Mouse (Mus musculus) stomach, embryonic 16.5 days (tissue): Measurements from ENCODE around the gene Frs2. TPM values are rescaled to one million over a fixed set of nuclear protein-coding genes. Genes with fewer than 3 reads are reported as not detected.

Source experiments
- ATAC-seq: fragments of 200-750 bp; cut with Nextera tagmentation; 2 replicates; pipeline ENCODE4 v1.8.0; 2017; ENCODE audit warnings: moderate number of reproducible peaks, moderate TSS enrichment; ENCODE audit not compliant: insufficient read depth, low FRiP score
- H3K27ac ChIP-seq: fragments of 300-500 bp; sonication (generic); 2 replicates; pipeline ENCODE4 v1.5.1; 2014; ENCODE audit warnings: low read length
- H3K27me3 ChIP-seq: fragments of 300-500 bp; sonication (generic); 2 replicates; pipeline ENCODE4 v1.6.1; 2014; ENCODE audit warnings: low read length, control low read depth, mixed read lengths; ENCODE audit not compliant: control insufficient read depth, insufficient read depth
- H3K36me3 ChIP-seq: fragments of 300-500 bp; sonication (generic); 2 replicates; pipeline ENCODE4 v1.6.1; 2014; ENCODE audit warnings: low read length; ENCODE audit not compliant: control insufficient read depth, insufficient read depth
- H3K4me1 ChIP-seq: fragments of 300-500 bp; sonication (generic); 2 replicates; pipeline ENCODE4 v1.6.1; 2014; ENCODE audit warnings: low read length, control low read depth, mixed read lengths; ENCODE audit not compliant: control insufficient read depth, insufficient read depth
- H3K4me2 ChIP-seq: fragments of 300-500 bp; sonication (generic); 2 replicates; pipeline ENCODE4 v1.6.1; 2014; ENCODE audit warnings: low read depth, low read length, mixed read lengths
- H3K4me3 ChIP-seq: fragments of 300-500 bp; sonication (generic); replicated peaks from 2 replicates; pipeline ENCODE4 v1.5.1; 2014; ENCODE audit warnings: mild to moderate bottlenecking, low read length
- H3K9ac ChIP-seq: fragments of 300-500 bp; sonication (generic); 2 replicates; pipeline ENCODE4 v1.6.1; 2014; ENCODE audit warnings: low read length
- H3K9me3 ChIP-seq: fragments of 300-500 bp; sonication (generic); replicated peaks from 2 replicates; pipeline ENCODE4 v1.6.1; 2016; ENCODE audit warnings: low read length, control low read depth; ENCODE audit not compliant: control insufficient read depth
- WGBS: fragments of 180-500 bp; shearing (Covaris S2); extraction: QIAGEN DNeasy Blood & Tissue Kit; methylation state at CpG from one replicate; pipeline ENCODE4 v1.1.7; 2014; 5-methylcytosine and 5-hydroxymethylcytosine counted together
- polyA plus RNA-seq: library from polyadenylated mRNA; unstranded; fragments of >200 nt; fragmentation: Nextera tagmentation; extraction: Ambion mirVana; gene quantifications from 2 replicates; pipeline ENCODE4 v1.2.1, GENCODE M21; 2015

The Frs2 gene
- polyA plus RNA-seq, 1 experiment from 2014 or later = 18.7 TPM

DNA sequence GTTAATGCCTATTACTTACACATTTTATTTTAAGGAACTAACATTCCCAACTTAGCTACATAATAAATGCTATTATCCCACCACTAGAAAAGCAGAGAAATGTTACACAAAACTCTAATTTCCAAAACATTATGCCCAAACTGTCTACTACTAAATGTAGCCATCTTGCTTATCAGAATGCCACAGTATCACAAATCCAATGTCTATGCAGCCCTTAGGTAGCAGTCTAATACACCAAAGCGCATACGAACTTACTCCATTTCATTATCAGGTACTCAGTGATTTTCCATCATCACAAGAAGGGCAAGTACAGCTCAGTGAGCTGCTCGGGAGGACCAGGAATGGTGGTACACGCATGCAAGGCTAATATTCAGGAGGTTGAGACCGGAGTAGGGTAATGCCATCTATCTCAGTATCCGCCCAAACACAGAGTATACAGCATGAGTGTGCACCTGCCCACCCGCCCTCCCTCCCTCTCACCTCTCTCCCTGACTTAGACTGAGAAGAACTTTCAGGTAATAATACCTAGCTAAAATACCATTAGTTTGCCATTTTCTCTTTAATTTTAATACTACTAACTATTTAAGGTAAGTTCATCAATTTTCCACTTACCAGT is 28.2 kb downstream of the Frs2 start:
- Histone ChIP-seq H3K4me1 (peaks cover 9% of the 10 kb centered on the region), H3K36me3 (no peaks in the 10 kb centered on the region), H3K4me2 (no peak overlapping the region), H3K27me3 (no peaks in the 10 kb centered on the region), H3K27ac (no peak overlapping the region), H3K4me3 (no peak overlapping the region), H3K9ac (no peak overlapping the region), H3K9me3 (no peaks in the 10 kb centered on the region)
- ATAC-seq = no peak
- WGBS = 90% methylated on average over 7 of the region's 7 CpGs

- H3K27me3 ChIP-seq = no peaks in the 10 kb centered on the region
- H3K9me3 ChIP-seq = no peaks in the 10 kb centered on the region
- peaks cover 9% of the 10 kb centered on the region for H3K4me1 ChIP-seq
- H3K4me2 ChIP-seq = no peak overlapping the region
- H3K27ac ChIP-seq = no peak overlapping the region
- H3K36me3 ChIP-seq = no peaks in the 10 kb centered on the region
- WGBS = 58% methylated on average over 11 of the region's 11 CpGs
- H3K9ac ChIP-seq = no peak overlapping the region
- no peak overlapping the region for H3K4me3 ChIP-seq
- no peak for ATAC-seq
Measured at GRCm38 (mm10) chr10:117119531-117119930, 28.8 kb downstream of the Frs2 start.

GRCm38 (mm10) chr10:117118421-117118831 is 29.9 kb downstream of the Frs2 start:
- H3K36me3 ChIP-seq = no peaks in the 10 kb centered on the region
- no peak for ATAC-seq
- H3K9me3 ChIP-seq = no peaks in the 10 kb centered on the region
- WGBS = 61% methylated on average over 7 of the region's 7 CpGs
- no peak overlapping the region; the same call in 1 of the 2 replicates for H3K27ac ChIP-seq
- no peak overlapping the region for H3K4me3 ChIP-seq
- no peak overlapping the region for H3K4me2 ChIP-seq
- H3K27me3 ChIP-seq = no peaks in the 10 kb centered on the region
- H3K4me1 ChIP-seq = peaks cover 9% of the 10 kb centered on the region
- no peak overlapping the region for H3K9ac ChIP-seq

DNA sequence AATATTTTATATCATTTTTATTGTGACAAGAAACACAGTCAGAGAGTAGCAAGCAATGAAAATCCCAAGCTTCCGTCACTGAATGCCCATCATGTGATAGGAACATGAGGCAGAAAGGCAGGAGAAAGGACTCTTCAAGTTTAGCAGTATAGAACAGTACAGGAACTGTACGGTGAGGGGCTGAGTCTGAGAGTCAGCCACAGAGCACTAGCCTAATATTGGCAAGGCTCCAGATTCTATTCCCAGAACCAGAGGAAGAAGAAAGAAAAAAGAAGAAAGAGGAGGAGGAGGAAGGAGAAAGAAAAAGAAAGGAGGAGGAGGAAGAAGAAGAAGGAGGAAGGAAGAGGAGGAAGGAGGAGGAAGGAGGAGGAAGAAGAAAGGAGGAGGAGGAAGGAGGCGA is 32.7 kb downstream of the Frs2 start:
- no peak overlapping the region for H3K27ac ChIP-seq
- peaks cover 17% of the 10 kb centered on the region for H3K4me1 ChIP-seq
- no peaks in the 10 kb centered on the region for H3K27me3 ChIP-seq
- ATAC-seq = no peak
- 60% methylated on average over 3 of the region's 3 CpGs for WGBS
- no peak overlapping the region for H3K4me2 ChIP-seq
- no peak overlapping the region for H3K4me3 ChIP-seq
- no peaks in the 10 kb centered on the region for H3K9me3 ChIP-seq
- H3K9ac ChIP-seq = no peak overlapping the region
- H3K36me3 ChIP-seq = no peaks in the 10 kb centered on the region

DNA sequence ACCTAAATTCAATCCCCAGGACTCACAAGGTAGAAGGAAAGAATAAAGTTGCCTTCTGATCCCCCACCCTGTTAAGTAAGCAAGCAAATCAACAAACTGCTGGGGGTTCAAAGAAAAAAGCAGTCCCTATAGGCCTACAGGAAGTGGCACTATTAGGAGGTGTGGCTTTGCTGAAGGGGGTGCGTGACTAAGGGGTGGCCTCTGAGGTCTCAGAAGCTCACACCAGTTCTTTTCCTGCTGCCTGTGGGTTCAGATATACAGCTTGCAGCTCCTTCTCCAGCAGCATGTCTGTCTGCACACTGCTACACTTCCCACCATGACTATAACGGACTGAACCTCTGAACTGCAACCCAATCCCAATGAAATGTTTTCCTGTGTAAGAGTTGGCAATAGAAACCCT is 35.8 kb downstream of the Frs2 start:
- Histone ChIP-seq H3K27ac (no peak overlapping the region), H3K4me2 (no peak overlapping the region), H3K4me1 (peaks cover 14% of the 10 kb centered on the region), H3K36me3 (no peaks in the 10 kb centered on the region), H3K27me3 (no peaks in the 10 kb centered on the region), H3K9me3 (no peaks in the 10 kb centered on the region), H3K9ac (no peak overlapping the region), H3K4me3 (no peak overlapping the region)
- ATAC-seq = peak; percentile 57; the same call in 1 of the 2 replicates
- 40% methylated on average over 2 of the region's 2 CpGs for WGBS

- Histone ChIP-seq H3K9ac (no peak overlapping the region), H3K4me3 (no peak overlapping the region), H3K4me2 (no peak overlapping the region), H3K4me1 (peaks cover 18% of the 10 kb centered on the region), H3K27ac (no peak overlapping the region), H3K27me3 (no peaks in the 10 kb centered on the region), H3K36me3 (no peaks in the 10 kb centered on the region), H3K9me3 (no peaks in the 10 kb centered on the region)
- WGBS = 70% methylated on average over 7 of the region's 7 CpGs
- ATAC-seq = no peak
Measured at GRCm38 (mm10) chr10:117111455-117111854, 36.9 kb downstream of the Frs2 start.

DNA sequence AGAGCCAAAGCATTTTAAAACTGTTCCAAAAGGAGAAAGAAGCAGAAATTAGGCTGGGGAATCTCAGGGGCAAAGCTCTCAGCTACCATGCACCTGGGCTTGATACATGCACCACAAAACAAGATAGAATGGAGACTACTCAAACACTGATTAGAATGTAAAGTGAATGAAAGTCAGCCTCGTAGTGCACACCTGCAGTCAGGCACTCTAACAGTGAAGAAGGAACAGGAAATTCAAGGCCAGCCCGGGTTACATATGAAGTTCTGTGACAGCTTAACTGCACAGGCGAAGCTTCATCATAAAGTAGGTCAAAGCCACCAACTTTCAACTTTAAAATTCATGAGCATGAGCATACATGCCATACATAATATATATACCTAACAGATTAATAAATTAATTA is 38.1 kb downstream of the Frs2 start:
- Histone ChIP-seq H3K4me3 (no peak overlapping the region), H3K27me3 (no peaks in the 10 kb centered on the region), H3K9ac (no peak overlapping the region), H3K4me1 (peaks cover 28% of the 10 kb centered on the region), H3K4me2 (no peak overlapping the region), H3K36me3 (no peaks in the 10 kb centered on the region), H3K27ac (peak overlapping the region; percentile 33; the same call in 1 of the 2 replicates), H3K9me3 (no peaks in the 10 kb centered on the region)
- WGBS = 45% methylated on average over 3 of the region's 3 CpGs
- ATAC-seq = no peak

DNA sequence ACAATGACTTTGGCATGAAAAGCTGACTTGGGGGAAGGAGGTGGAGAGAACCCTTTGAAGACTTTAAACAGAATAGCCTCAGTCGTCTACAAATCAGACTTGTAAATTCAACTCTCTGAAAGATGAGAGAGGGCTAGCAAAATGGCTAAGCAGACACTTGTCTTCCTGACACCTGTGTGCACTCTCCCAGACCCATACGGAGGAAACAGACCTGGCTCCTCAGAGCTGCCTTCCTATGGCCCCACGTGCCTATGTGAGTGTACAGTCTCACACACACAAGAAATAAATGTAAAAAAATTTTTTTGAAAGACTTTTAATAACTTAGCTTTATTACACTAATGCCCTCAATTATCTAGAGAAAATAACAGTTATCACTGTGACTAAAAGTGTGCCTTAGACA is 41.6 kb downstream of the Frs2 start:
- H3K4me3 ChIP-seq = no peak overlapping the region
- no peaks in the 10 kb centered on the region for H3K9me3 ChIP-seq
- H3K9ac ChIP-seq = no peak overlapping the region
- peaks cover 31% of the 10 kb centered on the region for H3K4me1 ChIP-seq
- H3K36me3 ChIP-seq = no peaks in the 10 kb centered on the region
- WGBS = 16% methylated on average over 3 of the region's 3 CpGs
- ATAC-seq = no peak
- no peaks in the 10 kb centered on the region for H3K27me3 ChIP-seq
- no peak overlapping the region for H3K4me2 ChIP-seq
- no peak overlapping the region; the same call in 1 of the 2 replicates for H3K27ac ChIP-seq

DNA sequence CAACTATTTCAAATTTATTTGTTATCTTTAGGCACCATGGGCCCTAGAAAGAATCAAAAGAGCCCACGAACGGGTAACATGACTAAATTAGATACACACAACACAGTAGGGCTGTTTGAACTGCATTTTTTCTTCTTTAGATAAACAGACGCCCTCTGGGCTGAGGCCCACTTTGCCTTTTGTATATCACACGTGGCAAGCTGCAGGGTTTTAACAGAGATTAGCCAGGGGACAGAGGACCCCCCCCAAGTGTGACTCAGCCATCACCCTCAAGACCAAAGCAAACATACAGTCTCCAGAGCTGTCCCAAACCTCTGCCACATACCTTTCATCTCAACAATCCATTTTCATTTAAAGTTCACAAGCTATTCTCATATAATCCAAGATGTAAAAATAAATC is 42.1 kb downstream of the Frs2 start:
- no peaks in the 10 kb centered on the region for H3K27me3 ChIP-seq
- no peaks in the 10 kb centered on the region for H3K9me3 ChIP-seq
- H3K4me3 ChIP-seq = no peak overlapping the region
- no peak overlapping the region for H3K4me2 ChIP-seq
- peaks cover 29% of the 10 kb centered on the region for H3K4me1 ChIP-seq
- no peak overlapping the region for H3K27ac ChIP-seq
- WGBS = 11% methylated on average over 4 of the region's 4 CpGs
- H3K9ac ChIP-seq = no peak overlapping the region
- peak; percentile 67; the same call in 1 of the 2 replicates for ATAC-seq
- no peaks in the 10 kb centered on the region for H3K36me3 ChIP-seq
